Mouse (Mus musculus) erythroblast, embryonic 14.5 days (primary cell): ENCODE data around the gene Bcat1.

Source experiments
- GATA1 ChIP-seq: IDR thresholded peaks from 2 replicates; pipeline ENCODE4 v1.6.1; 2012; ENCODE audit warnings: low read length, inconsistent platforms, mixed read lengths
- TAL1 ChIP-seq: IDR thresholded peaks from 3 replicates; pipeline ENCODE4 v1.6.1; 2012; ENCODE audit warnings: low read length, inconsistent platforms, mixed read lengths

GRCm38 (mm10) chr6:145089373-145089772 lies 13.4 kb upstream of the Bcat1 start:
- no peak for TF ChIP-seq GATA1
- no peak for TF ChIP-seq TAL1
